Comparison of ENCODE assay signal across 8 mouse cellular contexts in genomic region chr17:46032257-46032991, GRCm38 (mm10). TPM values are rescaled to one million over a fixed set of nuclear protein-coding genes. Genes with fewer than 3 reads are reported as not detected.
DNase-seq lines count a peak whose midpoint lies in the region; ATAC-seq lines count a peak whose summit lies in the region.

Gene Vegfa, minus strand, starts transcription at chr17:46032369.

- H3K4me1 ChIP-seq in brown adipose tissue, adult 24 weeks (ENCODE audit: control insufficient read depth, insufficient read depth, insufficient read length, low read length), result no peaks in the 10 kb centered on the region
- H3K4me1 ChIP-seq in heart, embryonic 14.5 days (ENCODE audit: control insufficient read depth in 2 of 2, insufficient read depth in 2 of 2, low read length in 2 of 2), result peaks cover 39 to 43% of the 10 kb centered on the region in 2 experiments
- peaks cover 71% of the 10 kb centered on the region for H3K4me1 ChIP-seq in liver, embryonic 13.5 days (replicated peaks)
- peaks cover 35% of the 10 kb centered on the region for H3K4me1 ChIP-seq in stomach, embryonic 16.5 days (ENCODE audit: control insufficient read depth, insufficient read depth, low read length)

- H3K27ac ChIP-seq in brown adipose tissue, adult 24 weeks (replicated peaks; ENCODE audit: low read depth, low read length), result peak within 1 kb of the TSS; percentile 93
- peak within 1 kb of the TSS; percentile 98 to 99 for H3K27ac ChIP-seq in heart, embryonic 14.5 days (replicated peaks in 1 of 2; ENCODE audit: control insufficient read depth in 1 of 2, insufficient read depth in 1 of 2, low read depth in 2 of 2, low read length in 2 of 2)
- H3K27ac ChIP-seq in liver, embryonic 13.5 days, result peak within 1 kb of the TSS; percentile 87
- H3K27ac ChIP-seq in stomach, embryonic 16.5 days (ENCODE audit: low read length), result peak within 1 kb of the TSS; percentile 98

- 0 out of 2 replicates have a peak, but pooled peaks cover 2% of the 10 kb centered on the region for H3K36me3 ChIP-seq in heart, embryonic 14.5 days (ENCODE audit: control insufficient read depth, insufficient read depth, low read length)
- peaks cover 4% of the 10 kb centered on the region; the same call in 1 of the 2 replicates for H3K36me3 ChIP-seq in liver, embryonic 13.5 days
- no peaks in the 10 kb centered on the region for H3K36me3 ChIP-seq in stomach, embryonic 16.5 days (ENCODE audit: control insufficient read depth, insufficient read depth, low read length)

- peak; percentile 78 for ATAC-seq in heart, embryonic 14.5 days (ENCODE audit: insufficient number of reproducible peaks, insufficient read depth, low FRiP score, low read depth)
- ATAC-seq in liver, embryonic 13.5 days (ENCODE audit: low read depth), result peak; percentile 79
- peak; percentile 85 for ATAC-seq in stomach, embryonic 16.5 days (ENCODE audit: insufficient read depth, low FRiP score)

- under 1% methylated on average over 40 of the region's 40 CpGs for WGBS in heart, embryonic 14.5 days
- WGBS in liver, embryonic 13.5 days (ENCODE audit: insufficient replicate concordance), result under 1% methylated on average over 40 of the region's 40 CpGs
- WGBS in stomach, embryonic 16.5 days, result under 1% methylated on average over 40 of the region's 40 CpGs

- H3K9me3 ChIP-seq in heart, embryonic 14.5 days (ENCODE audit: control insufficient read depth, low read length), result no peaks in the 10 kb centered on the region
- H3K9me3 ChIP-seq in liver, embryonic 13.5 days (replicated peaks), result no peaks in the 10 kb centered on the region
- no peaks in the 10 kb centered on the region for H3K9me3 ChIP-seq in stomach, embryonic 16.5 days (replicated peaks; ENCODE audit: control insufficient read depth, low read length)

- DNase-seq in CD4-positive, CD25-positive, alpha-beta regulatory T cell, adult 2 months (ENCODE audit: low read depth, low spot score), result peak; percentile 95
- DNase-seq in fibroblast of lung, adult 2 months (ENCODE audit: low read depth), result peak; percentile 74
- peak; percentile 95 for DNase-seq in kidney, postnatal 14 days
- peak; percentile 83 for DNase-seq in liver, embryonic 13.5 days
- peak; percentile 93 for DNase-seq in neural tube, embryonic 10.5 days (ENCODE audit: extremely low spot score, low spot score)

- peak within 1 kb of the TSS; percentile 99 for H3K9ac ChIP-seq in heart, embryonic 14.5 days (ENCODE audit: low read length)
- peak within 1 kb of the TSS; percentile 89 for H3K9ac ChIP-seq in liver, embryonic 13.5 days
- H3K9ac ChIP-seq in stomach, embryonic 16.5 days (ENCODE audit: low read length), result peak within 1 kb of the TSS; percentile 98

- peak within 1 kb of the TSS; percentile 79 for H3K4me2 ChIP-seq in heart, embryonic 14.5 days (ENCODE audit: low read length)
- peak within 1 kb of the TSS; percentile 98 for H3K4me2 ChIP-seq in liver, embryonic 13.5 days
- peak within 1 kb of the TSS; percentile 91 for H3K4me2 ChIP-seq in stomach, embryonic 16.5 days (ENCODE audit: low read depth, low read length)

- H3K27me3 ChIP-seq in heart, embryonic 14.5 days (ENCODE audit: control insufficient read depth, insufficient read depth, low read length), result no peaks in the 10 kb centered on the region
- H3K27me3 ChIP-seq in liver, embryonic 13.5 days, result 0 out of 2 replicates have a peak, but pooled peaks cover 2% of the 10 kb centered on the region
- no peaks in the 10 kb centered on the region for H3K27me3 ChIP-seq in stomach, embryonic 16.5 days (ENCODE audit: control insufficient read depth, insufficient read depth, low read length)

- H3K4me3 ChIP-seq in brown adipose tissue, adult 24 weeks (ENCODE audit: insufficient read depth, low read depth, low read length), result peak within 1 kb of the TSS; percentile 96
- peak within 1 kb of the TSS; percentile 92 to 95 for H3K4me3 ChIP-seq in heart, embryonic 14.5 days (ENCODE audit: control insufficient read depth in 1 of 2, insufficient read depth in 1 of 2, low read depth in 1 of 2, low read length in 2 of 2)
- peak within 1 kb of the TSS; percentile 82 for H3K4me3 ChIP-seq in liver, embryonic 13.5 days (replicated peaks)
- peak within 1 kb of the TSS; percentile 86 for H3K4me3 ChIP-seq in stomach, embryonic 16.5 days (replicated peaks; ENCODE audit: low read length)

RNA-seq across cellular contexts. Expression of gene Vegfa, which starts in this region (rescaled TPM):
- 189 and 214 TPM in 2 replicates for polyA plus RNA-seq in brown adipose tissue, adult 24 weeks (2012; ENCODE audit: insufficient read depth, insufficient read length, missing spikeins)
- polyA plus RNA-seq in heart, embryonic 14.5 days (2014; fragmentation: Nextera tagmentation; extraction: Ambion mirVana), result 8.1 and 8.3 TPM in 2 replicates
- 1.2 and 1.3 TPM in 2 replicates for polyA plus RNA-seq in liver, embryonic 13.5 days (2015; fragmentation: Nextera tagmentation; extraction: Ambion mirVana)
- 3.6 and 3.9 TPM in 2 replicates for polyA plus RNA-seq in stomach, embryonic 16.5 days (2015; fragmentation: Nextera tagmentation; extraction: Ambion mirVana)

Comparison
In these comparisons a context has a peak if more than half of its experiments do, and no peak if none do; other contexts are left out.
1. Peak in every context shown above with its lines: DNase-seq, ATAC-seq, H3K4me3 ChIP-seq and H3K27ac ChIP-seq.
2. RNA of gene Vegfa (polyA plus RNA-seq): 189 to 214 TPM in brown adipose tissue, adult 24 weeks; 8.1 to 8.3 TPM in heart, embryonic 14.5 days, 3.6 to 3.9 TPM in stomach, embryonic 16.5 days and 1.2 to 1.3 TPM in liver, embryonic 13.5 days; every median in the first group is over 10 times any median in the second.